Mouse (Mus musculus) intestine, embryonic 15.5 days (tissue): ENCODE measurements around the gene Rubcnl. TPM values are rescaled to one million over a fixed set of nuclear protein-coding genes. Genes with fewer than 3 reads are reported as not detected.

Source experiments
- ATAC-seq: fragments of 200-750 bp; cut with Nextera tagmentation; 2 replicates; pipeline ENCODE4 v1.8.0; 2017; ENCODE audit warnings: moderate TSS enrichment, moderate library complexity
- H3K27ac ChIP-seq: fragments of 300-500 bp; sonication (generic); 2 replicates; pipeline ENCODE4 v1.5.1; 2015; ENCODE audit warnings: mild to moderate bottlenecking, inconsistent platforms
- H3K27me3 ChIP-seq: fragments of 300-500 bp; sonication (generic); replicated peaks from 2 replicates; pipeline ENCODE4 v1.6.1; 2015; ENCODE audit warnings: inconsistent platforms
- H3K36me3 ChIP-seq: fragments of 300-500 bp; sonication (generic); 2 replicates; pipeline ENCODE4 v1.6.1; 2015; ENCODE audit warnings: inconsistent platforms
- H3K4me1 ChIP-seq: fragments of 300-500 bp; sonication (generic); replicated peaks from 2 replicates; pipeline ENCODE4 v1.6.1; 2015; ENCODE audit warnings: inconsistent platforms
- H3K4me2 ChIP-seq: fragments of 300-500 bp; sonication (generic); replicated peaks from 2 replicates; pipeline ENCODE4 v1.6.1; 2015; ENCODE audit warnings: mild to moderate bottlenecking, inconsistent platforms
- H3K4me3 ChIP-seq: fragments of 300-500 bp; sonication (generic); replicated peaks from 2 replicates; pipeline ENCODE4 v1.5.1; 2015; ENCODE audit warnings: inconsistent platforms
- H3K9ac ChIP-seq: fragments of 300-500 bp; sonication (generic); 2 replicates; pipeline ENCODE4 v1.6.1; 2015; ENCODE audit warnings: inconsistent platforms
- H3K9me3 ChIP-seq: fragments of 300-500 bp; sonication (generic); 2 replicates; pipeline ENCODE4 v1.6.1; 2016; ENCODE audit warnings: inconsistent platforms
- WGBS: fragments of 180-500 bp; shearing (Covaris S2); methylation state at CpG from one replicate; pipeline ENCODE4 v1.1.7; 2015; 5-methylcytosine and 5-hydroxymethylcytosine counted together
- polyA plus RNA-seq: library from polyadenylated mRNA; unstranded; fragments of >200 nt; fragmentation: Nextera tagmentation; extraction: Ambion mirVana; gene quantifications from 2 replicates; pipeline ENCODE4 v1.2.1, GENCODE M21; 2015

The Rubcnl gene
- polyA plus RNA-seq, 1 experiment from 2014 or later: 0.55 TPM

- peak; percentile 55; the same call in 1 of the 2 replicates for ATAC-seq
- H3K4me3 ChIP-seq: no peak overlapping the region
- WGBS: 2% methylated on average over 1 of the region's 1 CpGs
Measured at GRCm38 (mm10) chr14:74990504-74990903, 25.3 kb upstream of the Rubcnl start.

DNA sequence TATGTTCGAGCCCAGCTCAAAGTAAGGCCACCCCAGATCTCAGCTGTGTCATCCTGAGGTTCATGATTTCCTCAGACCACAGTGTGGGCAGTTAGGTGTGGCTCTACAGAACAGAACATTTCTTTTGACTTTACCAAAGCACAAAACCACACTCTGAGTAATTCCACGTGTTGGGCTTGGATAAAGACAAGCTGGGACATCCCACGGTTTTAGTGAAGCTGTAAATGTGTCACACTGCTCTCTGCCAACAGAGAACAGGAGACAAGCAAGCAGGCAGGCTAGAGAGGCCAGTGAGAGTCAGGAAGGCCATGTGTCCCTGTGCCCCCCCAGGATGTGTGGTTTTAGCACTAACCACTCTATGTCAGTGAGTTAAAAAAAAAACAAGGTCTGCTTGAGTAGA, 19.3 kb upstream of the Rubcnl start:
- no peak overlapping the region for H3K27ac ChIP-seq

More at GRCm38 (mm10) chr14:74990504-74990903, 25.3 kb upstream of the Rubcnl start:
- H3K9ac ChIP-seq: no peak overlapping the region
- no peak overlapping the region for H3K4me2 ChIP-seq
- no peaks in the 10 kb centered on the region for H3K9me3 ChIP-seq
- H3K27me3 ChIP-seq: no peaks in the 10 kb centered on the region
- no peak overlapping the region for H3K27ac ChIP-seq
- no peaks in the 10 kb centered on the region for H3K4me1 ChIP-seq
- no peaks in the 10 kb centered on the region for H3K36me3 ChIP-seq

DNA sequence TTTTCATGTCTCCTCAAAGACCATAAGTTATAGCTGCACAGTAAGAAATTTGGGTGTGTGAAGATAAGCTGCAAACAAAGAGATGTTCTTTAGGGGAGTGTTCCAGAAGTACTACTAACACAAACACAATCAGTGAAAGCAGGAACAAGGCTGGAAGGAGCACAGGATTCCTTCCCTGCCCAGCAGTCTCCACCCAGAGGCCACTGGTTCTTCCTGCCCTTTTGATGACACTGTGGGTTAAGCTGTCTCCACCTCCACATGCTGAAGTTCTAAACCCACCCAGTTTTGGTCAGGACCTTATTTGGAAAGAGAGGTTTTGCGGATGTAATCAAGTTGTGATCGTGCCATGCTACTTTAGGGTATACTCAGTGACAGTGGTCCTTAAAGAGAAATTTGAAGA, 18.8 kb upstream of the Rubcnl start:
- Histone ChIP-seq H3K4me2 (no peak overlapping the region), H3K9ac (no peak overlapping the region), H3K9me3 (no peaks in the 10 kb centered on the region), H3K27ac (no peak overlapping the region), H3K4me3 (no peak overlapping the region), H3K27me3 (no peaks in the 10 kb centered on the region), H3K4me1 (no peaks in the 10 kb centered on the region), H3K36me3 (no peaks in the 10 kb centered on the region)
- no peak for ATAC-seq
- WGBS: 90% methylated on average over 2 of the region's 2 CpGs

More for the DNA sequence above, 19.3 kb upstream of the Rubcnl start:
- Histone ChIP-seq H3K9ac (no peak overlapping the region), H3K36me3 (no peaks in the 10 kb centered on the region), H3K27me3 (no peaks in the 10 kb centered on the region), H3K4me3 (no peak overlapping the region), H3K4me1 (no peaks in the 10 kb centered on the region), H3K9me3 (no peaks in the 10 kb centered on the region), H3K4me2 (no peak overlapping the region)
- 42% methylated on average over 3 of the region's 3 CpGs for WGBS
- no peak for ATAC-seq

DNA sequence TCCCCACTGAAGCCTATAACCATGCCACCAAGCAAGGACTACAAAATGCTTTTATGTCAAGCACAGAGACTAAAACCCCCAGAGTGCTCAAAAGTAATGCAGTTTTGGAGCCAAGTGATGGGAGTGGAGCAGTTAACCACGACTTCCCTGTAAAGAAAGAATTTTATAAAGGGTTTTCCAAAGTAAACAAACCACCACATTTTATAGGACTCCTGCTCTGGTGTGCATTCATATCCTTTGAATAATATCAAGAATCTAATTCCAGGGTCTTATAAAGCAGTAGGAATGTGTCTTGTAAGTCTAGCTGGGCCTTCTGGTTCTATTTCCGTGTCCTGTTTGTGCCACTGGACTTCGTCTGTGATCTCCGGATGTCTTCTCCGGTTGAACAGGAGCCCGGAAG, 14.5 kb upstream of the Rubcnl start:
- Histone ChIP-seq H3K27ac (no peak overlapping the region), H3K4me3 (no peak overlapping the region), H3K9ac (no peak overlapping the region), H3K4me2 (no peak overlapping the region), H3K36me3 (no peaks in the 10 kb centered on the region), H3K9me3 (no peaks in the 10 kb centered on the region), H3K4me1 (no peaks in the 10 kb centered on the region), H3K27me3 (no peaks in the 10 kb centered on the region)
- WGBS: 74% methylated on average over 6 of the region's 6 CpGs
- ATAC-seq: no peak

DNA sequence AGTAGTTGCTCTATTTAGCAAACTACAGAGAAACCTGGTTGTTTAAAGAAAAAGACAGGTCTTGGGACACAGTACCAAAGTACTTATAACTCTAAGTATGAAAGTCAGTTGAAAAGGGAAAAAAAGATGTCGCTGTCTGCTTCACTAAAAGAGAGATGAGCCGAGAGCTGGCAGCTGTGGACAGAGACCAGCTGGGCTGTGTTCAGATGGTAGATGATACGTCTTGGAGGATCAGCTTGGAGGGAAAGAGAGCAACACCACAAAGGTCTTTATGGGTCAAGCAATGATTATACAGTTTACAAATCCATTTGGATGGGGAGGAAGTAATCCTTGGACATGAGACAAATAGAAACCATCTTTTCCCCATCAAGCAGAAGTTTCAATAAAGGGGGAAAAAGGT, 12.5 kb upstream of the Rubcnl start:
- Histone ChIP-seq H3K9ac (no peak overlapping the region), H3K4me3 (no peak overlapping the region), H3K4me2 (no peak overlapping the region), H3K27ac (no peak overlapping the region), H3K27me3 (no peaks in the 10 kb centered on the region), H3K9me3 (no peaks in the 10 kb centered on the region), H3K4me1 (no peaks in the 10 kb centered on the region), H3K36me3 (no peaks in the 10 kb centered on the region)
- 40% methylated on average over 3 of the region's 3 CpGs for WGBS
- no peak for ATAC-seq

DNA sequence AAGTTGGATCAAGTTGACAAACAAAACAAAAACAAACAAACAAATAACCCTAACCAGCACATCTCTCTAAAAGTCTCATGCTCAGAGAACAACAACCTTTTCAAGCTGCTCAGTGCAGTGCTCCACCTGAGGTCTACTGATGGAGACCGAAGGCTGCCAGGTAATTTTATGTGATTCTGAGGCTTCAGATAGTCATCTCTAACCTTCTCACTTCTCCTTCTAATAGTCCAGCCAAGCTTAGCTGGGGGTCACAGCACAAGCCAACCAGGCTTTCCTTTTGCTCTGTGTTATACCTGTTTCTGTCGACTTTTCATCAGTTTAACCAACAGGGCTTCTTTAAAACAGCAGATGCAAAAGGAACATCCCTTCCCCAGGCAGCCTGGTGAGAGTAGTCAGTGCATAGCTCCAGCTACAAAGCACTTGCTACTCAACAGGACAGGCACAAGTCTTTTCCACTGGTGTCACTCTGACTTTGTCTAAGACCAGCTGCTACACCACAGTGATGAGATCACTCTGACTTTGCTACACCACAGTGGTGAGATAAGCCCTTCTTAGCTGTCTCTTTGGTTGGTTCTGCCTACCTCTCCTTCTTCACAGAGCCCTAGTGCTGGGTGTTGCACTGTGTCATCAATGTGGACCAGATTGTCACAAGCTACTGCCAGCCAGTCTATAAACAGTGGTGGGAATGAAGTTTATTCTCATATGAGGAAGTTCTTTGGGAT, 10.2 kb upstream of the Rubcnl start:
- ATAC-seq: no peak
- Histone ChIP-seq H3K27me3 (no peaks in the 10 kb centered on the region), H3K4me3 (no peak overlapping the region), H3K9ac (no peak overlapping the region), H3K4me1 (no peaks in the 10 kb centered on the region), H3K9me3 (no peaks in the 10 kb centered on the region), H3K36me3 (no peaks in the 10 kb centered on the region), H3K4me2 (no peak overlapping the region), H3K27ac (no peak overlapping the region)
- WGBS: 89% methylated on average over 2 of the region's 2 CpGs

GRCm38 (mm10) chr14:75010346-75010745, 5.5 kb upstream of the Rubcnl start:
- WGBS: 44% methylated on average over 4 of the region's 4 CpGs
- Histone ChIP-seq H3K27me3 (no peaks in the 10 kb centered on the region), H3K4me2 (no peak overlapping the region), H3K4me1 (no peaks in the 10 kb centered on the region), H3K4me3 (no peak overlapping the region), H3K36me3 (no peaks in the 10 kb centered on the region), H3K9ac (no peak overlapping the region), H3K9me3 (no peaks in the 10 kb centered on the region), H3K27ac (no peak overlapping the region)
- no peak for ATAC-seq

GRCm38 (mm10) chr14:75010986-75011655, 4.7 kb upstream of the Rubcnl start:
- Histone ChIP-seq H3K4me3 (no peak overlapping the region), H3K9me3 (no peaks in the 10 kb centered on the region), H3K9ac (no peak overlapping the region), H3K27me3 (no peaks in the 10 kb centered on the region), H3K27ac (no peak overlapping the region), H3K4me2 (no peak overlapping the region), H3K36me3 (no peaks in the 10 kb centered on the region), H3K4me1 (no peaks in the 10 kb centered on the region)
- 0 out of 2 replicates have a peak, but pooled peaks have one; percentile 34 for ATAC-seq
- WGBS: 23% methylated on average over 8 of the region's 8 CpGs

DNA sequence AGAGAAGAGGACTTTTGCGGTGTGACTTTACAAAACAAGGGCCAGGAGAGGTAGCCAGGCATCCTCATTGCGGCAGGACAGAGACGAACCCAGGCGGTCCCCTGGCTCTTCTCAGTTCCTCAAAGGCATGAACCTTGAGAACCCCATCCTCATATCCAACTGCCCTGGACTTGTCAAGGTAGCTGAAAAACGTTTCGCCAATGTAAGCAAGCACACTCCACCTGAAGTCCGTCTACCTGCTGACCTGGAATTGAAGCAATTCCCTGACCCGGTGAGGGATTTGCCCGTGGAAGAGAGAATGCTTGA, 841 bp downstream of the Rubcnl start:
- 77% methylated on average over 9 of the region's 9 CpGs for WGBS
- no peak for ATAC-seq
- H3K27ac ChIP-seq: no peak overlapping the region
- H3K36me3 ChIP-seq: no peaks in the 10 kb centered on the region
- H3K4me2 ChIP-seq: peak overlapping the region; percentile 98
- no peaks in the 10 kb centered on the region for H3K9me3 ChIP-seq
- H3K4me1 ChIP-seq: 0 out of 2 replicates have a peak, but pooled peaks cover 4% of the 10 kb centered on the region
- H3K4me3 ChIP-seq: peak overlapping the region; percentile 48
- H3K9ac ChIP-seq: no peak overlapping the region
- no peaks in the 10 kb centered on the region for H3K27me3 ChIP-seq

DNA sequence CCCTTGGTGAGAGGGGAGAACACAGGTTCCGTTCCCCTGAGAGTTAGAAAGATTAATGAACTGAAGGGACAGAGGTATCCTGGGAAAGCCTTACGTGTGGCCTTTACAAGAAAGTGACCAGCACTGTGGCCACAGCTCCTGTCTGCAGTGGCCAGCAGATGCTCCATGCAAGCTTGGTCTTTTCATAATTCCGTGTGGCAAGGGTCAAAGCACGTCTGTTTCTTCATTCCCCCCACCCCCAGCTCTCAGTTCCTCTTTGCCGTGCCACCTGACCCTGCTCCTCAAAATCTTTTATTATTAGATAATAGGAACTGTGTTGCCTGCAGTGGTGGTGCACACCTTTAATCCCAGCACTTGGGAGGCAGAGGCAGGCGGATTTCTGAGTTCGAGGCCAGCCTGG, 1.4 kb downstream of the Rubcnl start:
- WGBS: 89% methylated on average over 7 of the region's 7 CpGs
- H3K4me2 ChIP-seq: no peak overlapping the region
- no peak overlapping the region for H3K27ac ChIP-seq
- H3K36me3 ChIP-seq: no peaks in the 10 kb centered on the region
- H3K9ac ChIP-seq: no peak overlapping the region
- H3K27me3 ChIP-seq: no peaks in the 10 kb centered on the region
- no peak for ATAC-seq
- no peaks in the 10 kb centered on the region for H3K9me3 ChIP-seq
- no peak overlapping the region for H3K4me3 ChIP-seq
- H3K4me1 ChIP-seq: 0 out of 2 replicates have a peak, but pooled peaks cover 4% of the 10 kb centered on the region

- Histone ChIP-seq H3K4me1 (0 out of 2 replicates have a peak, but pooled peaks cover 4% of the 10 kb centered on the region), H3K4me3 (no peak overlapping the region), H3K27ac (no peak overlapping the region), H3K9me3 (no peaks in the 10 kb centered on the region), H3K4me2 (no peak overlapping the region), H3K36me3 (no peaks in the 10 kb centered on the region), H3K27me3 (no peaks in the 10 kb centered on the region), H3K9ac (no peak overlapping the region)
- 0 out of 2 replicates have a peak, but pooled peaks have one; percentile 10 for ATAC-seq
- 84% methylated on average over 18 of the region's 18 CpGs for WGBS
Measured at GRCm38 (mm10) chr14:75017877-75018825, 2.3 kb downstream of the Rubcnl start.

- Histone ChIP-seq H3K4me1 (0 out of 2 replicates have a peak, but pooled peaks cover 4% of the 10 kb centered on the region), H3K27me3 (no peaks in the 10 kb centered on the region), H3K4me3 (no peak overlapping the region), H3K27ac (no peak overlapping the region), H3K36me3 (no peaks in the 10 kb centered on the region), H3K9me3 (no peaks in the 10 kb centered on the region), H3K4me2 (no peak overlapping the region), H3K9ac (no peak overlapping the region)
- peak; percentile 48; the same call in 1 of the 2 replicates for ATAC-seq
- 73% methylated on average over 4 of the region's 4 CpGs for WGBS
Measured at GRCm38 (mm10) chr14:75018829-75019228, 3.0 kb downstream of the Rubcnl start.
